Mouse (Mus musculus): Measurements from ENCODE around the gene S100a6. TPM values are rescaled to one million over a fixed set of nuclear protein-coding genes. Genes with fewer than 3 reads are reported as not detected.

S100a6 gene
- total and polyA plus RNA-seq, 2 experiments from 2014 or later = 12.9 to 59.0 TPM

DNA sequence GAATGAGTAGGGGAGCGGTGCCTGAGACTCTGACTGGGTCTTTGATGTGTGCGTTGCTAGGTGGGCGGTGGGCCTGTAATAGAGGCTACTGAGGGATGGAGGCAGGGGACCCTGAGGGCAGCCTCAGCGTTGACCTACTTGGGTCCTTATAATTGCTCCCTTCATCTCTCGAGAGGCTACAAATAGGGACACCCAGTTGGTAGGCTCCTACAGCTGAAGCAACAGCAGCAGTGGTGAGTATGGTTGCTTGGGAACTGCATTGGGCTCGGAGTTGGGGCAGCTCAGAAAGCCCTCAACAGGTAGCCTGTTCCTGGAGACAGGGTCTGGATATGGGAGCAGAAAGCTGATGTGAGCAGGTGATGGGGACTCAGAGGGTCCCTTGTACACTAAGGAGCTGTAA lies 12.6 kb upstream of the S100a6 start:
- no peak for TF ChIP-seq CTCF (IDR thresholded peaks at IDR 0.05; ENCODE audit: low read depth)
- Histone ChIP-seq H3K9me3 (ENCODE audit: low read length) (no peaks in the 10 kb centered on the region), H3K9ac (replicated peaks; ENCODE audit: low read length) (no peak overlapping the region), H3K4me3 (ENCODE audit: low read length) (no peak overlapping the region), H3K4me1 (ENCODE audit: insufficient read depth, low read length) (no peaks in the 10 kb centered on the region), H3K36me3 (ENCODE audit: insufficient read depth, low read length) (no peaks in the 10 kb centered on the region), H3K27ac (no peak overlapping the region), H3K4me2 (ENCODE audit: low read depth, low read length) (no peak overlapping the region), H3K27me3 (ENCODE audit: insufficient read depth, low read length) (no peaks in the 10 kb centered on the region)
- WGBS = 81% methylated on average over 6 of the region's 6 CpGs
- DNase-seq (ENCODE audit: low spot score) = no peak
- no peak for ATAC-seq

DNA sequence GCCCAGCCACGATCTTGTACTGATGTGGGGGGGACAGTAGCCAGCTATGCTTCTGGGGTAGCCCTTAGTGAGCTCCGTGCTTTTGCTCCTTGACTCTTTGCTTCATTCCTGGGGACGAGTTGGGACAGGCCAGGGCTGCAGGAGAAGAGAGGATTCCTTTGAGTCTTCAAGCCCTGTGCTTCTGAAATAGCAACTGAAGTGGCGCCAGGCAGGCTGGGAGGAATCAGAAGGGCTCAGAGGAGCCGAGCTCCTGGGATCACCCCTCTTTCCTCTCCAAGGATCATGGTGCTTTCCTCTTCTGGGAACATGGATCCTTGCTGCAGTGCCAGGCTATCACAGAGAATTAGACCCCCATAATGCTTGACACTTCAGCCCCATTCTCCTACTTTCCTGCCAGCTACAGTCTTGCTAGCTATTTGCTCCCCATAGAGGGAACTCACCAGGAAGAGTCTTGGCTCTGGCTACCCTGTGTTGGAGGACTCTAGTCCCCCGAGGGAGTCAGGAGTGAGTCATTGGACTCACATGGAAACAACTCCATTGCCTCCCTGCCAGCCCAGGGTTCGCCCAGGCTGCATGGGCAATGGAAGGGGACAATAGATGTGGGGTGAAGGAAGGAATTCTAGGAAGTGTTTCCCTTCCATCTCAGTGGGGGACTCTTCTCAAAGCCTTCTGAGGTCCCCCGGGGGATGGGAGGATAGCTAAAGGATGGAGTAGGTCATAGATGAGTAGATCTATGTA lies 12.1 kb upstream of the S100a6 start:
- Histone ChIP-seq H3K27me3 (ENCODE audit: insufficient read depth, low read length) (no peaks in the 10 kb centered on the region), H3K4me1 (ENCODE audit: insufficient read depth, low read length) (no peaks in the 10 kb centered on the region), H3K36me3 (ENCODE audit: insufficient read depth, low read length) (no peaks in the 10 kb centered on the region), H3K4me2 (ENCODE audit: low read depth, low read length) (no peak overlapping the region), H3K27ac (no peak overlapping the region), H3K4me3 (ENCODE audit: low read length) (no peak overlapping the region), H3K9ac (replicated peaks; ENCODE audit: low read length) (no peak overlapping the region), H3K9me3 (ENCODE audit: low read length) (no peaks in the 10 kb centered on the region)
- no peak for ATAC-seq
- 83% methylated on average over 8 of the region's 8 CpGs for WGBS
- TF ChIP-seq CTCF (IDR thresholded peaks at IDR 0.05; ENCODE audit: low read depth) = no peak
- DNase-seq (ENCODE audit: low spot score) = no peak

DNA sequence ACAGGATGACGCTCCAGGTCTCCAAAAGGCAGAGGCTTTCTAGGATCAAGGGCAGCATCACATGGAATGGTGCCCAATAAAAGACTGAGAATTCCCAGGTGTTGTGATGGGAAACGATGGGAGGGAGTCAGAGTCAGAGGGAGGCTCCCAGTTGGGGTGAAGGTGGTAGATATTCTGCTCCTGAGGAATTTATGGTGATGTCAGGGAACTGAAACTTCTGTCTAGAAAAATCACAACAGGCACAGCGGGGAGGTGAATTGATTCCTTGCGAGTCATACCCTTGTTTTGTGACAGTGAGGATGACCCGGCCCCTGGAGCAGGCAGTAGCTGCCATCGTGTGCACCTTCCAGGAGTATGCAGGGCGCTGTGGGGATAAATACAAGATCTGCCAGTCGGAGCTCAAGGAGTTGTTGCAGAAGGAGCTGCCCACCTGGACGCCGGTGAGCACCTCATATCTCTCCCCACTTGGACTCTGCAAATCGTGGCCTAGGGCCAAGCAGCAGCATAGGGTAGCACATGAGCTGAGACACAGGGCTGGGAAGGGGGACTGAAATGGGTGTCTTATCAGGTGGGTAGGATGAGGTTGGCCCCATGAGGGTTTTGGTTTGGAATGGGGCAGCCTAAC lies 11.1 kb upstream of the S100a6 start, which contains the start of gene Gm42674:
Gm42674 (plus strand) TSS at position 419 of the 625 bp plus-strand sequence.
- ATAC-seq (no peak), DNase-seq (ENCODE audit: low spot score) (no peak)
- Histone ChIP-seq H3K9me3 (ENCODE audit: low read length) (no peaks in the 10 kb centered on the region), H3K4me1 (ENCODE audit: insufficient read depth, low read length) (no peaks in the 10 kb centered on the region), H3K36me3 (ENCODE audit: insufficient read depth, low read length) (no peaks in the 10 kb centered on the region), H3K27ac (no peak within 1 kb of the TSS), H3K27me3 (ENCODE audit: insufficient read depth, low read length) (no peaks in the 10 kb centered on the region), H3K4me2 (ENCODE audit: low read depth, low read length) (no peak within 1 kb of the TSS), H3K4me3 (ENCODE audit: low read length) (no peak within 1 kb of the TSS), H3K9ac (replicated peaks; ENCODE audit: low read length) (no peak within 1 kb of the TSS)
- WGBS = 82% methylated on average over 11 of the region's 11 CpGs
- TF ChIP-seq CTCF (IDR thresholded peaks at IDR 0.05; ENCODE audit: low read depth) = no peak

DNA sequence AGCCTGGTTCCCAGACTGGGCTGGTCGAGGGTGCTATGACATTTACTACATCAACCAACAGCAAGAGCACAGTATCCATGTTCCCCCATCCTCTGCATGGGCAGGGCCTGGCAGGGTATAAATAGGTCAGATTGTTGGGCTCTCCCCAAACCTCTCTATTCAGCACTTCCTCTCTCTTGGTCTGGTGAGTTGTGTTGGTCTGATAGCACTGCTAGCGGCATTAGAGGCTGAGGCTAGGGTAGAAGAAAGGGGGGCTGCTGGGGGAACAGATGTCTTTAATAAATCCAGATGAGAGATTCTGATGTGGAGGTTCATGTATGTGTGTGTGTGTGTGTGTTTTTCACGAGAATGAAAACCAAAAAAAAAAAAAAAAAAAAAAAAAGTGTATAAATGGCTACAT lies 9.1 kb upstream of the S100a6 start, which contains the start of gene S100a4:
S100a4 (plus strand) TSS at position 149 of the 400 bp plus-strand sequence.
- 63% methylated on average over 3 of the region's 3 CpGs for WGBS
- no peaks in the 10 kb centered on the region for H3K9me3 ChIP-seq (ENCODE audit: low read length)

DNA sequence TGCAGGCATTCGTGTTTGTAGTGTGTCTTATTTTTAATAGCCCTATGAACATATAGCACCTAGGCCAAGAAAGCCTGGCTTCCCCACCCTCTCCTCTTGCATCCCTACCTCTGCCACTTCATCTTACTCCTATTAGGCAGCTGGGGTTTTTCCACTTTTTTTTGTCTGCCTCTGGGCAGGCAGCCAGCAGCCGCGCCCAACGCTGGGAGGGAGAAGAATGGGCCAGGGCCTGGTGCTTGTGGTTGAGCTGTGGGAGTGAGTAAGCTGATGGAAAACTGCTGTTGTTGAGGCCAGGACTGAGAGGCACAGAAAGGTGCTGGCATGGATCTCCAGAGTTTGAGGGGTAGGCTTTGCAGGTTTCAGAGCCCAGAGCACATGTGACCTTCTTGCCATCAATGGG lies 8.3 kb upstream of the S100a6 start:
- Histone ChIP-seq H3K9ac (replicated peaks; ENCODE audit: low read length) (no peak overlapping the region), H3K4me1 (ENCODE audit: insufficient read depth, low read length) (no peaks in the 10 kb centered on the region), H3K27me3 (ENCODE audit: insufficient read depth, low read length) (no peaks in the 10 kb centered on the region), H3K27ac (no peak overlapping the region), H3K4me3 (ENCODE audit: low read length) (no peak overlapping the region), H3K36me3 (ENCODE audit: insufficient read depth, low read length) (no peaks in the 10 kb centered on the region), H3K4me2 (ENCODE audit: low read depth, low read length) (no peak overlapping the region), H3K9me3 (ENCODE audit: low read length) (no peaks in the 10 kb centered on the region)
- no peak for TF ChIP-seq CTCF (IDR thresholded peaks at IDR 0.05; ENCODE audit: low read depth)
- WGBS = 40% methylated on average over 4 of the region's 4 CpGs
- DNase-seq (ENCODE audit: low spot score) = peak; percentile 52
- 0 out of 2 replicates have a peak, but pooled peaks have one; percentile 14 for ATAC-seq

More for the DNA sequence above, 9.1 kb upstream of the S100a6 start, which contains the start of gene S100a4:
- H3K4me3 ChIP-seq (ENCODE audit: low read length) = no peak within 1 kb of the TSS
- H3K4me2 ChIP-seq (ENCODE audit: low read depth, low read length) = no peak within 1 kb of the TSS
- peak; percentile 11 for DNase-seq (ENCODE audit: low spot score)
- no peak within 1 kb of the TSS for H3K9ac ChIP-seq (replicated peaks; ENCODE audit: low read length)
- H3K36me3 ChIP-seq (ENCODE audit: insufficient read depth, low read length) = no peaks in the 10 kb centered on the region
- TF ChIP-seq CTCF (IDR thresholded peaks at IDR 0.05; ENCODE audit: low read depth) = no peak
- ATAC-seq = peak; percentile 31; the same call in 1 of the 2 replicates
- no peak within 1 kb of the TSS for H3K27ac ChIP-seq
- H3K4me1 ChIP-seq (ENCODE audit: insufficient read depth, low read length) = no peaks in the 10 kb centered on the region
- H3K27me3 ChIP-seq (ENCODE audit: insufficient read depth, low read length) = no peaks in the 10 kb centered on the region

DNA sequence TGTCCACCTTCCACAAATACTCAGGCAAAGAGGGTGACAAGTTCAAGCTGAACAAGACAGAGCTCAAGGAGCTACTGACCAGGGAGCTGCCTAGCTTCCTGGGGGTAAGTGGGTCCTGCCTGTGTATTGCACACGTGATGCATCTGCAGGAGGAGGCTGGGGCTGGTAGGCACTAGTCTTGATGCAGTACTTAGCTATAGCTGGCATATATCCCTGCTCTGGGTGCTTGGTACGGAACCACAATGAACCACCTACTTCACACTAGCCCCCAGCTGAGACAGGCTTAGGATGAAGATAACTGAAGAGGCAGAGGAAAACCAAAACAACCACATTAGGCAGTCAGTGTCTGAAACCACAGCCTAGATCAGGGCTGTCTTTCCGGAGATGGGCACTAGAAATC lies 7.6 kb upstream of the S100a6 start:
- 81% methylated on average over 3 of the region's 3 CpGs for WGBS
- DNase-seq (ENCODE audit: low spot score) (no peak), ATAC-seq (no peak)
- no peak overlapping the region for H3K4me3 ChIP-seq (ENCODE audit: low read length)
- no peaks in the 10 kb centered on the region for H3K4me1 ChIP-seq (ENCODE audit: insufficient read depth, low read length)
- no peak for TF ChIP-seq CTCF (IDR thresholded peaks at IDR 0.05; ENCODE audit: low read depth)
- H3K4me2 ChIP-seq (ENCODE audit: low read depth, low read length) = no peak overlapping the region
- no peaks in the 10 kb centered on the region for H3K9me3 ChIP-seq (ENCODE audit: low read length)
- H3K27ac ChIP-seq = no peak overlapping the region
- no peaks in the 10 kb centered on the region for H3K36me3 ChIP-seq (ENCODE audit: insufficient read depth, low read length)
- H3K27me3 ChIP-seq (ENCODE audit: insufficient read depth, low read length) = no peaks in the 10 kb centered on the region
- H3K9ac ChIP-seq (replicated peaks; ENCODE audit: low read length) = no peak overlapping the region

DNA sequence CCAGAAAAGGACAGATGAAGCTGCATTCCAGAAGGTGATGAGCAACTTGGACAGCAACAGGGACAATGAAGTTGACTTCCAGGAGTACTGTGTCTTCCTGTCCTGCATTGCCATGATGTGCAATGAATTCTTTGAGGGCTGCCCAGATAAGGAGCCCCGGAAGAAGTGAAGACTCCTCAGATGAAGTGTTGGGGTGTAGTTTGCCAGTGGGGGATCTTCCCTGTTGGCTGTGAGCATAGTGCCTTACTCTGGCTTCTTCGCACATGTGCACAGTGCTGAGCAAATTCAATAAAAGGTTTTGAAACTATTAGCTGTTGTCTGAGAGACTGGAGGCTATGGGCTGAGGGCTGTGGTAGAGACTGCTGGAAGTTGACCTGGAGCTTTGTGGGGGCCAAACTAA lies 6.9 kb upstream of the S100a6 start:
- no peaks in the 10 kb centered on the region for H3K36me3 ChIP-seq (ENCODE audit: insufficient read depth, low read length)
- WGBS = 93% methylated on average over 2 of the region's 2 CpGs
- ATAC-seq (no peak), DNase-seq (ENCODE audit: low spot score) (no peak)
- H3K9ac ChIP-seq (replicated peaks; ENCODE audit: low read length) = no peak overlapping the region
- H3K4me3 ChIP-seq (ENCODE audit: low read length) = no peak overlapping the region
- H3K27ac ChIP-seq = no peak overlapping the region
- H3K4me2 ChIP-seq (ENCODE audit: low read depth, low read length) = no peak overlapping the region
- no peaks in the 10 kb centered on the region for H3K4me1 ChIP-seq (ENCODE audit: insufficient read depth, low read length)
- no peak for TF ChIP-seq CTCF (IDR thresholded peaks at IDR 0.05; ENCODE audit: low read depth)
- H3K9me3 ChIP-seq (ENCODE audit: low read length) = no peaks in the 10 kb centered on the region
- no peaks in the 10 kb centered on the region for H3K27me3 ChIP-seq (ENCODE audit: insufficient read depth, low read length)
